Mouse (Mus musculus) embryo, embryonic 11 days (tissue): ENCODE data around the gene Tff3.

ENCODE experiments used
- DNase-seq: peaks from one replicate; pipeline ENCODE4 v3.0.0-alpha.2; 2015

The Tff3 gene

GRCm38 (mm10) chr17:31129452-31129851 is at the start of gene Tff3:
Gene Tff3 (minus strand): TSS chr17:31129646.
- DNase-seq = peak; percentile 43

- DNase-seq = no peak
Measured at GRCm38 (mm10) chr17:31176321-31176720, 46.9 kb upstream of the Tff3 start.

GRCm38 (mm10) chr17:31169796-31170195 is 40.4 kb upstream of the Tff3 start:
- no peak for DNase-seq

- DNase-seq = no peak
Measured at GRCm38 (mm10) chr17:31165127-31165526, 35.7 kb upstream of the Tff3 start, which contains the start of gene Tff1. Gene Tff1 (minus strand): TSS chr17:31165277.

- no peak for DNase-seq
Measured at GRCm38 (mm10) chr17:31163821-31164220, 34.4 kb upstream of the Tff3 start.

- no peak for DNase-seq
Measured at GRCm38 (mm10) chr17:31162607-31163006, 33.2 kb upstream of the Tff3 start.

- DNase-seq = no peak
Measured at GRCm38 (mm10) chr17:31160291-31160690, 30.8 kb upstream of the Tff3 start.

- DNase-seq = no peak
Measured at GRCm38 (mm10) chr17:31157921-31158320, 28.5 kb upstream of the Tff3 start.

GRCm38 (mm10) chr17:31153785-31154184 is 24.3 kb upstream of the Tff3 start:
- no peak for DNase-seq

- no peak for DNase-seq
Measured at GRCm38 (mm10) chr17:31152966-31153499, 23.6 kb upstream of the Tff3 start.

- no peak for DNase-seq
Measured at GRCm38 (mm10) chr17:31152512-31152911, 23.1 kb upstream of the Tff3 start.

GRCm38 (mm10) chr17:31145998-31146397 is 16.6 kb upstream of the Tff3 start:
- no peak for DNase-seq

GRCm38 (mm10) chr17:31144040-31145037 is 14.9 kb upstream of the Tff3 start, which contains the start of gene Tff2:
Gene Tff2 (minus strand): TSS chr17:31144282.
- DNase-seq = no peak

- no peak for DNase-seq
Measured at GRCm38 (mm10) chr17:31142116-31142515, 12.7 kb upstream of the Tff3 start.

GRCm38 (mm10) chr17:31138398-31138797 is 9.0 kb upstream of the Tff3 start:
- DNase-seq = peak; percentile 77

- DNase-seq = no peak
Measured at GRCm38 (mm10) chr17:31136821-31137220, 7.4 kb upstream of the Tff3 start.

GRCm38 (mm10) chr17:31136291-31136690 is 6.8 kb upstream of the Tff3 start:
- no peak for DNase-seq

GRCm38 (mm10) chr17:31134913-31135312 is 5.5 kb upstream of the Tff3 start:
- no peak for DNase-seq

GRCm38 (mm10) chr17:31133776-31134175 is 4.3 kb upstream of the Tff3 start:
- no peak for DNase-seq

- no peak for DNase-seq
Measured at GRCm38 (mm10) chr17:31131269-31131821, 1.9 kb upstream of the Tff3 start.

GRCm38 (mm10) chr17:31128708-31129318 is 633 bp downstream of the Tff3 start:
- DNase-seq = no peak

GRCm38 (mm10) chr17:31125548-31126266 is 3.7 kb downstream of the Tff3 start:
- peak; percentile 49 for DNase-seq

GRCm38 (mm10) chr17:31121975-31122374 is 7.5 kb downstream of the Tff3 start:
- DNase-seq = peak; percentile 81
